Mouse (Mus musculus): ENCODE results near the gene Fancd2. TPM values are rescaled to one million over a fixed set of nuclear protein-coding genes. Genes with fewer than 3 reads are reported as not detected.
A peak's percentile ranks its signal among the peaks of the same experiment; 100 is the strongest.

The Fancd2 gene
- polyA plus RNA-seq, 1 experiment from 2014 or later = 19.1 TPM

DNA sequence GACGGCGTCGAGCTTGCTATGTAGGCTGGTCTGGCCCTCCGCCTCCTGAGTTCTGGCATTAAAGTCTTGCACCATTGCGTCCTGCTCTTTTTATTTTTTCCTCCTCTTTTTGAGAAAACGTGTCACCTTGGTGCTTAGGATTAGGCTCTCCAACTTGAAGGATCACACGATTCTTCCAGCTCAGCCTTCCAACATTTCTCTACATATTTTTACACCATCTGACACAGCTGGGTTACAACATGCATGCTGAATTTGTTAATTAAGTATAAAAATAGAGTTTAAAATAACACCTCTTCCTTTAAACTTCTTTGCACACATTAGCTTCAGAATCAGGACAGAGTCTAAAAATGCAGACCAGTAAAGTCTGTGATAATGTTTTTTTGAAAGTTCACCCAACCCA lies 77.8 kb downstream of the Fancd2 start:
- no peak for ATAC-seq (replicated peaks; ENCODE audit: low FRiP score)
- H3K36me3 ChIP-seq (ENCODE audit: control insufficient read depth, insufficient read depth, low read length) = peaks cover 6% of the 10 kb centered on the region

DNA sequence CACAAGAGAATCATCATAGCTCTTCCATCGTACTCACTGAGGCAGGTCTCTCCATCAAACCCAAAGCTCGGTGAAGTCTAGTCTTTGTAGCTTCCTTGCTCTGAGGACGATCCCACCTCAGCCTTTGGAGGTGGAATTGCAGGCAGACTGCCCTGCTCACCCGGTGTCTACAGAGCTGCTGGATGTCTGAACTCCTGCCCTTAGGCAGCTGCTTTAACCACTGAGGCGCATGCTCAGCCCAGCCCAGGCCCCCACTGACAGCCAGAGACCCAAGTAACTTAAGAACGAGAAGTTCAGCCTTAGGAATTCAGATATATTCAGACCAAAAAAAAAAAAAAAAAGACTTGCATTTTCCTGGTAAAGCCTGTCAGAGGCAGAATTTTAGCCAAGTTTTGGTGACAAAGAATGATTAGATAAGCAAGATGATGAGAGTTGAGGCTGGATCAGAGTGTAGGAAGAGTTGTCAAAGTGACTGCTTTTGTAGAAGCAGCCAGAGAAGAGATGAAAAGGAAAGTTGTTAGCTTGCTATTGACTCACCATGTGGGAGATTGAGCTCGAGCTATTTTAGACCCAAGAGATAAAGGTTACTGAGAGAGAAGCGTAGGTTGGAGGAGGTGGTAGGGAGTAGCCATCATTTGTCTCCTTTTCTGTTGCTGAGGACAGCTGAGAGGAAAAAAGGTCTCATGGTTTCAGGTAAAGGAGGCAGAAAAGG lies 80.9 kb downstream of the Fancd2 start:
- no peak overlapping the region for H3K27ac ChIP-seq (ENCODE audit: low read depth, low read length)
- H3K4me2 ChIP-seq = no peak overlapping the region
- DNase-seq (ENCODE audit: low spot score) = no peak
- no peak overlapping the region for H3K4me3 ChIP-seq (ENCODE audit: low read depth, low read length)
- H3K9me3 ChIP-seq (ENCODE audit: control insufficient read depth, low read length) = no peaks in the 10 kb centered on the region
- H3K4me1 ChIP-seq (replicated peaks; ENCODE audit: control insufficient read depth, insufficient read depth, low read length) = 0 out of 2 replicates have a peak, but pooled peaks cover 2% of the 10 kb centered on the region
- WGBS = 83% methylated on average over 8 of the region's 8 CpGs
- no peak overlapping the region for H3K9ac ChIP-seq (ENCODE audit: low read depth, low read length)
- no peaks in the 10 kb centered on the region for H3K27me3 ChIP-seq (replicated peaks; ENCODE audit: control insufficient read depth, insufficient read depth, low read length)
- H3K36me3 ChIP-seq (ENCODE audit: control insufficient read depth, insufficient read depth, low read length) = peaks cover 24% of the 10 kb centered on the region
- no peak for ATAC-seq (replicated peaks; ENCODE audit: low FRiP score)

More for the DNA sequence above, 77.8 kb downstream of the Fancd2 start:
- no peak for DNase-seq (ENCODE audit: low spot score)
- Histone ChIP-seq H3K9ac (ENCODE audit: low read depth, low read length) (no peak overlapping the region), H3K9me3 (ENCODE audit: control insufficient read depth, low read length) (no peaks in the 10 kb centered on the region), H3K27me3 (replicated peaks; ENCODE audit: control insufficient read depth, insufficient read depth, low read length) (no peaks in the 10 kb centered on the region), H3K4me3 (ENCODE audit: low read depth, low read length) (no peak overlapping the region), H3K27ac (ENCODE audit: low read depth, low read length) (no peak overlapping the region), H3K4me2 (no peak overlapping the region), H3K4me1 (replicated peaks; ENCODE audit: control insufficient read depth, insufficient read depth, low read length) (peaks cover 10% of the 10 kb centered on the region)
- 88% methylated on average over 7 of the region's 7 CpGs for WGBS

DNA sequence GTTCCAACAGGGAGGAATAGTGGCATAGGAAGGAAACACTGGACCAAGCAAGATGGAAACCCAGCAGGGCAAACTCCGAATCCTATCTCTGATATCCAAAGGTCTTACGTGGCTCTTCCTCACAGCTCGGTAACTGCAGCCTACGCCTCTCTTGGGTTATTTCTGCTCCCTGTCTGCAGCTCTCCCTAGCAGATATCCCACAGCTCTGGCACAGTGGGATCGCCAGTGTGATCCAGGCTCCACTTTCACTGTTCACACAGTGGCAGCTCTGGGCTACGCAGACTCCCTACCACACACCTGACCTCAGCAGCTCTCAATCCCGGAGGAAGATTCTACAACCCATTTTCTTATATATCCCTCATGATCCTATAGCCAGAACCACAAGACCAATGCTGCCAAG lies 82.7 kb downstream of the Fancd2 start:
- Histone ChIP-seq H3K4me1 (replicated peaks; ENCODE audit: control insufficient read depth, insufficient read depth, low read length) (0 out of 2 replicates have a peak, but pooled peaks cover 2% of the 10 kb centered on the region), H3K9ac (ENCODE audit: low read depth, low read length) (no peak overlapping the region), H3K4me2 (no peak overlapping the region), H3K9me3 (ENCODE audit: control insufficient read depth, low read length) (no peaks in the 10 kb centered on the region), H3K36me3 (ENCODE audit: control insufficient read depth, insufficient read depth, low read length) (peaks cover 26% of the 10 kb centered on the region), H3K27me3 (replicated peaks; ENCODE audit: control insufficient read depth, insufficient read depth, low read length) (no peaks in the 10 kb centered on the region), H3K27ac (ENCODE audit: low read depth, low read length) (no peak overlapping the region), H3K4me3 (ENCODE audit: low read depth, low read length) (no peak overlapping the region)
- DNase-seq (ENCODE audit: low spot score) (no peak), ATAC-seq (replicated peaks; ENCODE audit: low FRiP score) (no peak)
- WGBS = 93% methylated on average over 7 of the region's 7 CpGs

GRCm38 (mm10) chr6:113614997-113615396 lies 83.5 kb downstream of the Fancd2 start:
- no peak for ATAC-seq (replicated peaks; ENCODE audit: low FRiP score)
- H3K9ac ChIP-seq (ENCODE audit: low read depth, low read length) = no peak overlapping the region
- no peaks in the 10 kb centered on the region for H3K27me3 ChIP-seq (replicated peaks; ENCODE audit: control insufficient read depth, insufficient read depth, low read length)
- 93% methylated on average over 8 of the region's 8 CpGs for WGBS
- peaks cover 26% of the 10 kb centered on the region for H3K36me3 ChIP-seq (ENCODE audit: control insufficient read depth, insufficient read depth, low read length)
- 0 out of 2 replicates have a peak, but pooled peaks cover 2% of the 10 kb centered on the region for H3K4me1 ChIP-seq (replicated peaks; ENCODE audit: control insufficient read depth, insufficient read depth, low read length)
- H3K9me3 ChIP-seq (ENCODE audit: control insufficient read depth, low read length) = no peaks in the 10 kb centered on the region
- no peak overlapping the region for H3K27ac ChIP-seq (ENCODE audit: low read depth, low read length)
- DNase-seq (ENCODE audit: low spot score) = no peak
- H3K4me3 ChIP-seq (ENCODE audit: low read depth, low read length) = no peak overlapping the region
- H3K4me2 ChIP-seq = no peak overlapping the region

- H3K27ac ChIP-seq (ENCODE audit: low read depth, low read length) = no peak overlapping the region
- H3K9ac ChIP-seq (ENCODE audit: low read depth, low read length) = no peak overlapping the region
- H3K27me3 ChIP-seq (replicated peaks; ENCODE audit: control insufficient read depth, insufficient read depth, low read length) = no peaks in the 10 kb centered on the region
- 89% methylated on average over 4 of the region's 4 CpGs for WGBS
- no peak for ATAC-seq (replicated peaks; ENCODE audit: low FRiP score)
- H3K36me3 ChIP-seq (ENCODE audit: control insufficient read depth, insufficient read depth, low read length) = peaks cover 26% of the 10 kb centered on the region
- H3K4me2 ChIP-seq = no peak overlapping the region
- 0 out of 2 replicates have a peak, but pooled peaks cover 2% of the 10 kb centered on the region for H3K4me1 ChIP-seq (replicated peaks; ENCODE audit: control insufficient read depth, insufficient read depth, low read length)
- no peak overlapping the region for H3K4me3 ChIP-seq (ENCODE audit: low read depth, low read length)
- no peaks in the 10 kb centered on the region for H3K9me3 ChIP-seq (ENCODE audit: control insufficient read depth, low read length)
- DNase-seq (ENCODE audit: low spot score) = no peak
Measured at GRCm38 (mm10) chr6:113615489-113615888, 84.0 kb downstream of the Fancd2 start.

DNA sequence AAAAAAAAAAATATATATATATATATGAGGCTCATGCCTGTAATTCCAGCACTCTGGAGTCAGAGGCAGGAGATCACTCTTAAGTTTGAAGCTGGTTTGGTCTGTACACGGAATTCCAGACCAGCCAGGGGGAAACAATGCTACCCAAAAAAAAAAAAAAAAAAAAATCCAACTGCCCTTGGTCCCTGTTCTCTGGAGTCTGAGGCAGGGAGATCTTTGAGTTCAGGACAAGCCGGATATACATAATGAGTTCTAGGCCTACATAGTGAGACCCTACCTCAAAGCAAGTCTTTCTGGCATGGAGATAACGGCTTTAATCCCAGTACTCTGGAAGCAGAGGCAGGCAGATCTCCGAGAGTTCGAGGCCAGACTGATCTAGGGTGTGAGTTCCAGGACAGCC lies 91.9 kb downstream of the Fancd2 start:
- ATAC-seq (replicated peaks; ENCODE audit: low FRiP score) = no peak
- 65% methylated on average over 5 of the region's 5 CpGs for WGBS
- Histone ChIP-seq H3K4me3 (ENCODE audit: low read depth, low read length) (peak overlapping the region; percentile 87), H3K27me3 (replicated peaks; ENCODE audit: control insufficient read depth, insufficient read depth, low read length) (no peaks in the 10 kb centered on the region), H3K27ac (ENCODE audit: low read depth, low read length) (no peak overlapping the region; the same call in 1 of the 2 replicates), H3K4me2 (peak overlapping the region; percentile 97), H3K9ac (ENCODE audit: low read depth, low read length) (peak overlapping the region; percentile 86; the same call in 1 of the 2 replicates), H3K36me3 (ENCODE audit: control insufficient read depth, insufficient read depth, low read length) (peaks cover 4% of the 10 kb centered on the region; the same call in 1 of the 2 replicates), H3K4me1 (replicated peaks; ENCODE audit: control insufficient read depth, insufficient read depth, low read length) (peaks cover 17% of the 10 kb centered on the region), H3K9me3 (ENCODE audit: control insufficient read depth, low read length) (no peaks in the 10 kb centered on the region)
- no peak for DNase-seq (ENCODE audit: low spot score)

- no peaks in the 10 kb centered on the region for H3K9me3 ChIP-seq (ENCODE audit: control insufficient read depth, low read length)
- H3K27me3 ChIP-seq (replicated peaks; ENCODE audit: control insufficient read depth, insufficient read depth, low read length) = no peaks in the 10 kb centered on the region
- peak within 1 kb of the TSS; percentile 97 for H3K4me2 ChIP-seq
- peak within 1 kb of the TSS; percentile 87 for H3K4me3 ChIP-seq (ENCODE audit: low read depth, low read length)
- H3K27ac ChIP-seq (ENCODE audit: low read depth, low read length) = peak within 1 kb of the TSS; percentile 78
- peak within 1 kb of the TSS; percentile 86 for H3K9ac ChIP-seq (ENCODE audit: low read depth, low read length)
- ATAC-seq (replicated peaks; ENCODE audit: low FRiP score) (peak; percentile 86), DNase-seq (ENCODE audit: low spot score) (peak; percentile 89)
- peaks cover 4% of the 10 kb centered on the region; the same call in 1 of the 2 replicates for H3K36me3 ChIP-seq (ENCODE audit: control insufficient read depth, insufficient read depth, low read length)
- WGBS = under 1% methylated on average over 76 of the region's 76 CpGs
- H3K4me1 ChIP-seq (replicated peaks; ENCODE audit: control insufficient read depth, insufficient read depth, low read length) = peaks cover 17% of the 10 kb centered on the region
Measured at GRCm38 (mm10) chr6:113623941-113624751, 92.7 kb downstream of the Fancd2 start, which contains the start of gene Vhl. Gene Vhl (plus strand): TSS chr6:113623959.

DNA sequence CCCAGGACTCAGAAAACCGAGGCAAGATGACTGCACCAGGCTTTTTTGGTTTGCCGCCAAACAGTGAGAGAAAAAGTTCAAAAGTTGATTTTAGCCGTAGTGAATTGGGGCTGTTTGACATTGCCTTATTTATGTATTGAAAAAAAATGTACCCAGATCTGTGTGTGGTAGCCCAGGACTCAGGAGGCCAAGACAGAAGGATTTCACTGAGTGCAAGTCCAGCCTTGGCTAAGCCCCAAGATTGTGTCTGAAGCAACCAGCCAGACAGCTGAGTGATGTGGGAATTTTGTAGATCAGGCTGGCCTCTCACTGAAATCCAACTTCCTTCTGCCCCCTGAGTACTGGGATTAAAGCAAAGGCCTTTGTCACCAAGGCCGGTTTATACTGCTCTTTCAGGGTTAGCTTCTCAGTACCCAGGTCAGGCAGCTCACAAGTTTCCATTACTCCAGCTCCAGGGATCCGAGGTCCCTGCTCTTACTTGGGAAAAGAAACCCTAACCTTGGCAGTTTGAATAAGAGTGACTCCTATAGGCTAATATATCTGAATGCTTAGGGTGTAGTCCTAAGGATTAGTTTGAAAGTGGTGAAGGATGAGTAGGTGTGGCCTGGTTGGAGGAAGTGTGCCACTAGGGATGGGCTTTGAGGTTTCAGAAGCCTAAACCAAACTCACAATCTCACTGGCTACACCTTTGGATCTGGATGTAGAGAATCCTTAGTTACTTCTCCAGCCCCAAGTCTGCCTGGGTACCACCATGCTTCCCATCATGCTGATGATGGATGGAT lies 93.7 kb downstream of the Fancd2 start:
- Histone ChIP-seq H3K4me1 (replicated peaks; ENCODE audit: control insufficient read depth, insufficient read depth, low read length) (peaks cover 17% of the 10 kb centered on the region), H3K9ac (ENCODE audit: low read depth, low read length) (peak overlapping the region; percentile 86), H3K27me3 (replicated peaks; ENCODE audit: control insufficient read depth, insufficient read depth, low read length) (no peaks in the 10 kb centered on the region), H3K4me2 (peak overlapping the region; percentile 97), H3K27ac (ENCODE audit: low read depth, low read length) (no peak overlapping the region), H3K36me3 (ENCODE audit: control insufficient read depth, insufficient read depth, low read length) (peaks cover 13% of the 10 kb centered on the region; the same call in 1 of the 2 replicates), H3K9me3 (ENCODE audit: control insufficient read depth, low read length) (no peaks in the 10 kb centered on the region), H3K4me3 (ENCODE audit: low read depth, low read length) (peak overlapping the region; percentile 87)
- DNase-seq (ENCODE audit: low spot score) = no peak
- WGBS = 71% methylated on average over 5 of the region's 5 CpGs
- no peak for ATAC-seq (replicated peaks; ENCODE audit: low FRiP score)

Data from liver, embryonic 11.5 days (tissue).